Mouse (Mus musculus) stomach, postnatal 0 days (tissue): ENCODE measurements at regions not wholly inside any gene's neighbourhood (a gene's known extent, or its start where the extent isn't known, plus 50 kb on each side); places are given as distances from the start of the nearest gene placed in this dataset.

Source experiments
- CTCF ChIP-seq: IDR thresholded peaks from 2 replicates; pipeline ENCODE4 v1.5.1; 2016; ENCODE audit warnings: antibody characterized with exemption, low read depth, mild to moderate bottlenecking, moderate library complexity
- EP300 ChIP-seq: optimal IDR thresholded peaks from 2 replicates; pipeline ENCODE3; 2016; ENCODE audit warnings: antibody characterized with exemption

DNA sequence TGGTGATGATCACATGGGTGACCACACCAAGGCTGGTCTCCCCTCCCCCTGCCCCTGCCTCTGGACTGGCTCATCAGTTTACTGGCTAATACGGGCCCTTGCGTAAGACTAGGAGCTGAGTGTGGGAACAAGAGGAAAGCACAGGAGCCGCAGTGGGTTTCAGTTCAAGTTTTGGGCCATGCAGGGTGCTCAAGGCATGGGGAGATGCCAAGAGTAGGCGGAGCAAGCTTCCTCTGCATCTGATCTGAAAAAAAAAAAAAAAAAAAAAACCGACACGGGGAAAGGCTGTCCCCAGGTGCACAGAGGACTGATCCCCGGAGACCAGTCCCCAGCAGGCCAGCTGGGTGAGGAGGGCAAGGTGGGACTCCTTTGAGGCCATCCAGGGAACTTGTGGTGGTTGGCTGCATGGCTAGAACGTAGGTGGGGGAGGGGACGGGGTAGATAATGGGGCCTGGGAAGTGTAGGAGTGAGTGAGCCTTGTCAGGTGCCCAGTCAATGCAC, 62.9 kb upstream of the Klf13 start:
- TF ChIP-seq EP300: no peak
- no peak for TF ChIP-seq CTCF
